8 mouse cellular contexts compared by ENCODE assay signal in the genomic region with DNA sequence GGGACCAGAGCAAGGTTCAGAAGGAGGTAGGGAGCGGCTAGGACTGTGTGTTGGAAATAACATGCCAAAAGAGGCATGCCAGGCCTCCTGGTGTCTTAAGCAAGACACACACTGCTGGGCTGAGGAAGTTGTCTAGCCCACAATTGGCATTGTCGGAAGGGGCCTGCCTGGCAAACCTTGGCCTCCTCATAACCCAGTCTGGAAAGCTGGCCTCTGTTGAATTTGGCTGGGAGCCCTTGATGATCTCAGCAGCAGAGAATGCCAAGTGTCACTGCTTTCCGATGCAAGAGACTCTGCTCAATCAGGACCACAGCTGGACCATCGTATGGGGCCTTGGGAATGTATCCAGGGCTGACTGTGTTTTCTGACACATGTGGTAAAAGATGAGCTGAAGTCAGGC. TPM values are rescaled to one million over a fixed set of nuclear protein-coding genes. Genes with fewer than 3 reads are reported as not detected.
DNase-seq lines count a peak whose midpoint lies in the region; ATAC-seq and TF ChIP-seq lines count a peak whose summit lies in the region.

No protein-coding gene starts in this region.

- no peaks in the 10 kb centered on the region for H3K36me3 ChIP-seq in midbrain, embryonic 16.5 days (ENCODE audit: control insufficient read depth, insufficient read depth, low read length)
- H3K36me3 ChIP-seq in midbrain, embryonic 15.5 days (replicated peaks): no peaks in the 10 kb centered on the region
- H3K36me3 ChIP-seq in heart, embryonic 11.5 days (ENCODE audit: control insufficient read depth, insufficient read depth, low read length): no peaks in the 10 kb centered on the region
- H3K36me3 ChIP-seq in kidney, postnatal 0 days (ENCODE audit: insufficient read depth, low read length): no peaks in the 10 kb centered on the region

- no peak for TF ChIP-seq CTCF in kidney, postnatal 0 days (IDR thresholded peaks at IDR 0.05; ENCODE audit: low read depth)

- 0 out of 2 replicates have a peak, but pooled peaks have one; percentile 28 for ATAC-seq in midbrain, embryonic 16.5 days
- no peak for ATAC-seq in midbrain, embryonic 15.5 days (replicated peaks)
- ATAC-seq in heart, embryonic 11.5 days (replicated peaks; ENCODE audit: insufficient number of reproducible peaks, low FRiP score, low TSS enrichment): peak; percentile 69
- no peak; the same call in 1 of the 2 replicates for ATAC-seq in kidney, postnatal 0 days (replicated peaks; ENCODE audit: low FRiP score, low read depth)
- ATAC-seq in megakaryocyte, adult 5-6 weeks (ENCODE audit: poor library complexity, severe bottlenecking): no peak

- H3K4me2 ChIP-seq in midbrain, embryonic 16.5 days (ENCODE audit: low read length): no peak overlapping the region
- no peak overlapping the region for H3K4me2 ChIP-seq in midbrain, embryonic 15.5 days
- H3K4me2 ChIP-seq in heart, embryonic 11.5 days: no peak overlapping the region
- no peak overlapping the region for H3K4me2 ChIP-seq in kidney, postnatal 0 days (ENCODE audit: low read length)

- DNase-seq in cerebellum, adult 9-10 months: peak; percentile 21
- DNase-seq in kidney, postnatal 0 days (ENCODE audit: low spot score): peak; percentile 52
- DNase-seq in lung, postnatal 4 days: peak; percentile 92 to 94
- no peak for DNase-seq in right cerebral cortex, postnatal 25 days

- no peaks in the 10 kb centered on the region for H3K9me3 ChIP-seq in midbrain, embryonic 16.5 days (replicated peaks; ENCODE audit: control insufficient read depth, low read length, poor library complexity, severe bottlenecking)
- H3K9me3 ChIP-seq in midbrain, embryonic 15.5 days: no peaks in the 10 kb centered on the region
- H3K9me3 ChIP-seq in heart, embryonic 11.5 days (replicated peaks; ENCODE audit: control insufficient read depth, low read length): no peaks in the 10 kb centered on the region
- H3K9me3 ChIP-seq in kidney, postnatal 0 days (replicated peaks; ENCODE audit: low read length): no peaks in the 10 kb centered on the region

- WGBS in midbrain, embryonic 16.5 days: 68% methylated on average over 4 of the region's 4 CpGs
- WGBS in midbrain, embryonic 15.5 days: 56% methylated on average over 4 of the region's 4 CpGs
- 29% methylated on average over 4 of the region's 4 CpGs for WGBS in heart, embryonic 11.5 days (ENCODE audit: insufficient replicate concordance)
- 46% methylated on average over 4 of the region's 4 CpGs for WGBS in kidney, postnatal 0 days

- no peak overlapping the region for H3K4me3 ChIP-seq in midbrain, embryonic 16.5 days (ENCODE audit: low read depth, low read length)
- no peak overlapping the region for H3K4me3 ChIP-seq in midbrain, embryonic 15.5 days
- no peak overlapping the region for H3K4me3 ChIP-seq in heart, embryonic 11.5 days (ENCODE audit: low read depth, low read length)
- H3K4me3 ChIP-seq in kidney, postnatal 0 days (replicated peaks; ENCODE audit: low read depth, low read length): no peak overlapping the region

- H3K27me3 ChIP-seq in midbrain, embryonic 16.5 days (ENCODE audit: control insufficient read depth, insufficient read depth, low read depth, low read length): no peaks in the 10 kb centered on the region
- no peaks in the 10 kb centered on the region for H3K27me3 ChIP-seq in midbrain, embryonic 15.5 days (replicated peaks)
- H3K27me3 ChIP-seq in heart, embryonic 11.5 days (ENCODE audit: control insufficient read depth, insufficient read depth, low read length): no peaks in the 10 kb centered on the region
- no peaks in the 10 kb centered on the region for H3K27me3 ChIP-seq in kidney, postnatal 0 days (ENCODE audit: insufficient read depth, low read length)

- no peak overlapping the region for H3K27ac ChIP-seq in midbrain, embryonic 16.5 days (ENCODE audit: low read length)
- no peak overlapping the region for H3K27ac ChIP-seq in midbrain, embryonic 15.5 days
- peak overlapping the region; percentile 52 for H3K27ac ChIP-seq in heart, embryonic 11.5 days (ENCODE audit: low read depth, low read length)
- H3K27ac ChIP-seq in kidney, postnatal 0 days: no peak overlapping the region

- H3K9ac ChIP-seq in midbrain, embryonic 16.5 days (ENCODE audit: low read depth, low read length): no peak overlapping the region
- no peak overlapping the region for H3K9ac ChIP-seq in midbrain, embryonic 15.5 days
- H3K9ac ChIP-seq in heart, embryonic 11.5 days (ENCODE audit: low read depth, low read length): no peak overlapping the region
- H3K9ac ChIP-seq in kidney, postnatal 0 days (ENCODE audit: low read depth, low read length): no peak overlapping the region

- H3K4me1 ChIP-seq in midbrain, embryonic 16.5 days (ENCODE audit: control insufficient read depth, insufficient read depth, low read length): no peaks in the 10 kb centered on the region
- H3K4me1 ChIP-seq in midbrain, embryonic 15.5 days: no peaks in the 10 kb centered on the region
- peaks cover 5% of the 10 kb centered on the region for H3K4me1 ChIP-seq in heart, embryonic 11.5 days (ENCODE audit: control insufficient read depth, insufficient read depth, low read length)
- H3K4me1 ChIP-seq in kidney, postnatal 0 days (replicated peaks; ENCODE audit: insufficient read depth, low read length): no peaks in the 10 kb centered on the region

RNA-seq across cellular contexts. Expression of a gene that starts 27.9 kb away (rescaled TPM):
- 7.0 and 9.1 TPM in 2 replicates for polyA plus RNA-seq in midbrain, embryonic 16.5 days (2015; fragmentation: Nextera tagmentation; extraction: Ambion mirVana)
- 9.6 and 11.9 TPM in 2 replicates for polyA plus RNA-seq in midbrain, embryonic 15.5 days (2015; fragmentation: Nextera tagmentation; extraction: Ambion mirVana)
- polyA plus RNA-seq in heart, embryonic 11.5 days (2014; fragmentation: Nextera tagmentation; extraction: Ambion mirVana): 36.7 and 37.5 TPM in 2 replicates
- polyA plus RNA-seq in kidney, postnatal 0 days (2015; fragmentation: Nextera tagmentation; extraction: Ambion mirVana): 34.3 and 34.4 TPM in 2 replicates
- total RNA-seq in megakaryocyte, adult 5-6 weeks (2015): 0.27 TPM in 1 of 2 replicates, not detected in the other
- 0.11 and 0.20 TPM in 2 replicates for total RNA-seq in megakaryocyte, adult 5-6 weeks (2017)

Comparison
In these comparisons a context has a peak if more than half of its experiments do, and no peak if none do; other contexts are left out.
1. ATAC-seq: peak in midbrain, embryonic 16.5 days (single experiment) and heart, embryonic 11.5 days (single experiment); none in midbrain, embryonic 15.5 days (single experiment), kidney, postnatal 0 days (single experiment) and megakaryocyte, adult 5-6 weeks (single experiment).